Mouse (Mus musculus) bone marrow macrophage, adult 2 months (primary cell): Measurements from ENCODE around the gene Atad3a. TPM values are rescaled to one million over a fixed set of nuclear protein-coding genes. Genes with fewer than 3 reads are reported as not detected.
A peak's percentile ranks its signal among the peaks of the same experiment; 100 is the strongest.

ENCODE experiments used
- H3K27ac ChIP-seq: 2 replicates; pipeline ENCODE4 v1.5.1; 2012; ENCODE audit warnings: low read depth, low read length; ENCODE audit not compliant: insufficient read depth
- H3K4me1 ChIP-seq: 2 replicates; pipeline ENCODE4 v1.6.1; 2012; ENCODE audit warnings: low read length; ENCODE audit not compliant: control insufficient read depth, insufficient read depth
- H3K4me3 ChIP-seq: 2 replicates; pipeline ENCODE4 v1.5.1; 2012; ENCODE audit warnings: mild to moderate bottlenecking, low read length, moderate library complexity; ENCODE audit not compliant: insufficient read depth
- CTCF ChIP-seq: IDR thresholded peaks from 2 replicates; pipeline ENCODE4 v1.5.1; 2012; ENCODE audit warnings: low read depth, mild to moderate bottlenecking, low read length, moderate library complexity
- POLR2A ChIP-seq: IDR thresholded peaks from 2 replicates; pipeline ENCODE4 v1.6.1; 2012; ENCODE audit warnings: mild to moderate bottlenecking, low read depth, low read length, borderline replicate concordance
- polyA plus RNA-seq: library from polyadenylated mRNA; stranded (reverse); fragments of >200 nt; gene quantifications from 2 replicates; pipeline ENCODE4 v1.2.4, GENCODE M21; 2012; ENCODE audit not compliant: missing spikeins, insufficient read depth, insufficient read length

Atad3a gene
- polyA plus RNA-seq, 1 experiment = 19.1 TPM

DNA sequence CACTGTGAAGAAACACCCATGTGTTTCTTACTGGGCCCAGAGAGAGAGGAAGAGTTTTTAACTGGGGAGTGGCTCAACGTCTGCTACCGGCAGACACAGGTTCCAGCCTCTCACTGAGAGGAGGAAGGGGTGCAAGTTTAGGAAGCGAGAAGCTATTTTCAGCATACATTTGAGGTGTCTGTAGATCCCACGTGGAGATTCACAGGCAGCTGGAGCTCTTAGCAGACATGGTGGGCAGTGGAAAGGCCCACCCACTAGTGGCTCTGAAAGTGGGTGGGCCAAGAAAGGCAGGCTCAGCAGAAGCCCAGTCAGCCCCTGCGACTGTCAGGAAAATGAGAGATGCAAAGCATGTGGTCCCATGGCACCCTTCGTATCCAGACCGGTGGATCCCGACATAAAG is 22.6 kb downstream of the Atad3a start:
- Histone ChIP-seq H3K4me1 (peaks cover 14% of the 10 kb centered on the region), H3K4me3 (no peak overlapping the region), H3K27ac (no peak overlapping the region)
- no peak for TF ChIP-seq CTCF
- TF ChIP-seq POLR2A = no peak

- Histone ChIP-seq H3K4me3 (no peak overlapping the region), H3K27ac (no peak overlapping the region), H3K4me1 (peaks cover 30% of the 10 kb centered on the region)
- no peak for TF ChIP-seq CTCF
- no peak for TF ChIP-seq POLR2A
Observed at GRCm38 (mm10) chr4:155736421-155736820, 24.5 kb downstream of the Atad3a start.

DNA sequence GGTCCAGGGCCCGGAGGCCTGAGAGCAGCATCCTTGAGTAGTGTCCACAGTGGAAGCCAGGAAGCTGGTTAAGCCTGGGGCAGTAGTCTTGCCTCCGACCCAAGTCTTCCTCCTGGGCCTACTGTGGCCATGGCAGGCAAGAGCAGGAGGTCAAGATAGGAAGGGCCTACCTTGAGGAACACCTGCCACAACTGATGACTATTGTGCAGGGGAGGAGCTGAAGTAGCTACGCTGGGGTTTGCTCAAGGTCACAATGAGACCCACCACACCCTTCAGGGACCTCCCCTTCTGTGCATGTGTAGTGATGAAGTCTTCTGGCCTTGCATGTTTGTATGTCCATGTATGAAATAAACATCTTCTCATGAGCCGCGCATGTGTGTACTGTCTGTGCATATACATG is 25.1 kb downstream of the Atad3a start:
- no peak for TF ChIP-seq POLR2A
- no peak for TF ChIP-seq CTCF
- Histone ChIP-seq H3K27ac (no peak overlapping the region), H3K4me3 (peak overlapping the region; percentile 77), H3K4me1 (peaks cover 34% of the 10 kb centered on the region)

- peak overlapping the region; percentile 85 for H3K27ac ChIP-seq
- TF ChIP-seq POLR2A (no peak), CTCF (no peak)
- H3K4me1 ChIP-seq = peaks cover 34% of the 10 kb centered on the region
- H3K4me3 ChIP-seq = peak overlapping the region; percentile 77
Observed at GRCm38 (mm10) chr4:155734951-155735702, 25.8 kb downstream of the Atad3a start.

DNA sequence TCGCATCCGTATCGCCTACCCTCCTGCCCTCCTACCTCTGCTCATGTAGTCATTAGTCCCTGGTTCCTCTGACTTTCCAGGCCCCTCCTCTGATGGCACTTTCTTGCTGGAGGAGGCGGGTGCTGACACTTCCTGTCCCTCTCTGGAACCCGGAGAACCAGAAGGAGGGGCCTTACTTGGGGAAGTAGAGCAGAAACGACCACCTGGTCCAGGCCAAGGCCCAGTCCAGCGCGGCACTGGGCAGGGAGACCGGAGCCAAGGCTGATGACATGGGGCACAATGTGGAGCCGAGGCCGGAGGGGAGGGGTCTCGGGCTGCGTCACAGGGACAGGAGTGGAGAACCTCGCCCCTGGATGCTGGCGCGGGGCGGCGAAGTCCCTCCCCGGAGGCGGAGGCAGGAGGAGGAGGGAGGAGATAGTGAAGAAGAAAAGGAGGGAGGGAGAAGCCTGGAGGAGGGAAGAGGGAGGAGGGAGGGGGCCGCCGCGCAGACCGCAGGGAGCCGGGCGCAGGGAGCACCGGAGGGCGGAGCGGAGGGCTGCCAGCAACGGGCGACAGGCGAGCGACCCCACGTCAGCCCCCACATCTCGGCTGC is 26.4 kb downstream of the Atad3a start, which contains the start of gene Tmem240:
Tmem240 (plus strand) TSS at position 451 of the 592 bp plus-strand sequence.
- H3K27ac ChIP-seq = peak within 1 kb of the TSS; percentile 85
- TF ChIP-seq CTCF = no peak
- no peak for TF ChIP-seq POLR2A
- H3K4me1 ChIP-seq = peaks cover 34% of the 10 kb centered on the region
- H3K4me3 ChIP-seq = peak within 1 kb of the TSS; percentile 77

GRCm38 (mm10) chr4:155733267-155733666 is 27.6 kb downstream of the Atad3a start:
- Histone ChIP-seq H3K4me1 (peaks cover 34% of the 10 kb centered on the region), H3K27ac (peak overlapping the region; percentile 81), H3K4me3 (no peak overlapping the region)
- TF ChIP-seq CTCF (no peak), POLR2A (no peak)

DNA sequence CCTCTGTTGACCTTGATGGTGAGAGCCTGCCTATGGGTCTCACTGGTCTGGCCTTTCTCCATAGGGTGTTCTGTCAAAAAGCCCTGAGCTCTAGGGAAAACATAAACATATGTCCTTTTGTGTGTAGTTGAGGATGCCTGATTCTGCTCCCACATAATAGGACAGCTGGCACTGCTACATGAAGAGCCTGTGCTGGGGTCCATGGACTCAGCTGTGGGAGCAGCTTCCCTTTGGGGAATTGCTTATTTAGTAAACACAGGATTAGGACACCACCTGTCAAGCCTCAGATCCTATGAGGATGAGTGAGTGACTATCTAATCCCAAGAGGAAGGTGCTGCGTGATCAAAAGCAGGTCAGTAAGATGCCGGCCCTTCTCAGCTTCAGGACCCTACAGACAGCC is 32.9 kb downstream of the Atad3a start:
- TF ChIP-seq CTCF = no peak
- no peak for TF ChIP-seq POLR2A
- H3K4me1 ChIP-seq = peaks cover 17% of the 10 kb centered on the region
- no peak overlapping the region for H3K27ac ChIP-seq

DNA sequence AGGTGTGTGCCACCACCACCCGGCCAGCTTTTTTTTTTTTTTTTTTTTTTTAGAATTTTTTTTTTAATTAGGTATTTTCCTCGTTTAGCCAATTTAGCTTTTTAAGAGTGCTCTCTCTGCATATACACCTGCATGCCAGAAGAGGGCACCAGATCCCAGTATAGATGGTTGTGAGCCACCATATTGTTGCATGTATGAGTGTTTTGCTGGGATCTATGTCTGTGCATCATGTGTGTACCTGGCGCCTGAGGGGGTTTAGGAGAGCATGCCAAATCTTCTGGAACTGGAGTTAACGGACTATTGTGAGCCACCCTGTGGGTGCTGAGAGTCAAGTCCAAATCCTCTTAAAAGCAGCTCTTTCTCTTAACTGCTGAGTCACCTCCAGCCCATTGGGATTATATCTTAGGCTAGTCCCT is 39.2 kb downstream of the Atad3a start:
- TF ChIP-seq CTCF (no peak), POLR2A (no peak)
- Histone ChIP-seq H3K27ac (no peak overlapping the region), H3K4me3 (no peak overlapping the region), H3K4me1 (0 out of 2 replicates have a peak, but pooled peaks cover 2% of the 10 kb centered on the region)

More for the DNA sequence above, 32.9 kb downstream of the Atad3a start:
- no peak overlapping the region for H3K4me3 ChIP-seq

GRCm38 (mm10) chr4:155710521-155711252 is 50.2 kb downstream of the Atad3a start:
- Histone ChIP-seq H3K4me3 (peak overlapping the region; percentile 21; the same call in 1 of the 2 replicates), H3K4me1 (peaks cover 35% of the 10 kb centered on the region), H3K27ac (peak overlapping the region; percentile 98)
- no peak for TF ChIP-seq CTCF
